Mouse (Mus musculus): Measurements from ENCODE around the gene Efcab9.

DNA sequence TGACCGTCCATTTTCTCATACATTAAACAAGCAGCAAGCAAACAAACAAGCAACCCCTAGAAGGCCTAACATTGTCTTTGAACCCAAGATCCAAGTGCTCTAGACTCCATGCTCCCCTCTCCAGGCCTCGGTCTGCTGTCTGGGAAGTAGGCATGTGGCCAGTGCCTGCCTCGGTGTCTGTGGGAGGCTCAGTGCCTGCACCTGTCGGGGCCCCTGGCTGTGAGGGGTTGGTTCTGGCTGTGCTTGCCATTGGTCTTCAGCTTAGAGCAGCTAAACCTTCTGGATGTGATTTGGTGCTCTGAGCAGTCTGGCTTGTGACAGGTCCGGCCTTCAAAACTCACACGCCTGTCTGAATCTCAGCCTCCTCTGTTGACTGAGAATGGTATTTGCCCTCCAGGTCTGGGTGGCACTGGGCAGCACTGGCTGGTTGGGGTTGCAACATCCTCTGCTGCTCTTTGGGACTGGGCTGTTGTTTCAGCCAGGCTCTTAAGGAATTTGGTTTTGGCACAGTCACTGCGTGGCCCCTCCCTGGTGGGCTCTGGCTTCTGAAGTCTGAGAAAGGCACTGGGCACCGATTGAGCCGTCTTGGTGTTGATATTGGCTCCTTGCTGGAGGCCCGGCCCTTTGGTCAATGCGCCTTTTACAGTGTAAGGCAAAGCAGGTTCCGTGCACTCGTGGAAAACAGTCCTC is 20.7 kb upstream of the Efcab9 start:
- TF ChIP-seq CTCF (IDR thresholded peaks at IDR 0.05; ENCODE audit: insufficient read depth, low read length) (no peak), POLR2A (IDR thresholded peaks at IDR 0.05; ENCODE audit: borderline replicate concordance, extremely low read depth, low read depth, low read length) (no peak)

Measured in lung, adult 2 months (tissue).